Mouse (Mus musculus): Measurements from ENCODE around the gene Elk3.
A peak's percentile ranks its signal among the peaks of the same experiment; 100 is the strongest.
"Not testable (repeated sequence)": the region's sequence is repeated elsewhere in the genome, so short reads cannot be mapped to it uniquely, and the experiment has no call there.

Elk3 gene

GRCm38 (mm10) chr10:93310721-93311411 lies at the start of gene Elk3:
Gene Elk3 (minus strand): TSS chr10:93311135.
- DNase-seq (ENCODE audit: low spot score): peak; percentile 72

- no peak for DNase-seq (ENCODE audit: low spot score)
Measured at GRCm38 (mm10) chr10:93360623-93361022, 49.7 kb upstream of the Elk3 start.

- DNase-seq (ENCODE audit: low spot score): not testable (repeated sequence)
Measured at GRCm38 (mm10) chr10:93360190-93360589, 49.3 kb upstream of the Elk3 start.

GRCm38 (mm10) chr10:93359339-93359863 lies 48.5 kb upstream of the Elk3 start:
- DNase-seq (ENCODE audit: low spot score): no peak

GRCm38 (mm10) chr10:93358878-93359277 lies 47.9 kb upstream of the Elk3 start:
- DNase-seq (ENCODE audit: low spot score): no peak

GRCm38 (mm10) chr10:93357162-93357561 lies 46.2 kb upstream of the Elk3 start:
- no peak for DNase-seq (ENCODE audit: low spot score)

- no peak for DNase-seq (ENCODE audit: low spot score)
Measured at GRCm38 (mm10) chr10:93356122-93356521, 45.2 kb upstream of the Elk3 start.

GRCm38 (mm10) chr10:93355276-93355927 lies 44.5 kb upstream of the Elk3 start:
- peak; percentile 70 for DNase-seq (ENCODE audit: low spot score)

GRCm38 (mm10) chr10:93353545-93354326 lies 42.8 kb upstream of the Elk3 start:
- no peak for DNase-seq (ENCODE audit: low spot score)

- no peak for DNase-seq (ENCODE audit: low spot score)
Measured at GRCm38 (mm10) chr10:93347918-93348505, 37.1 kb upstream of the Elk3 start.

GRCm38 (mm10) chr10:93347387-93347786 lies 36.5 kb upstream of the Elk3 start:
- no peak for DNase-seq (ENCODE audit: low spot score)

- DNase-seq (ENCODE audit: low spot score): no peak
Measured at GRCm38 (mm10) chr10:93346208-93346936, 35.4 kb upstream of the Elk3 start.

GRCm38 (mm10) chr10:93345497-93345896 lies 34.6 kb upstream of the Elk3 start:
- DNase-seq (ENCODE audit: low spot score): no peak

- no peak for DNase-seq (ENCODE audit: low spot score)
Measured at GRCm38 (mm10) chr10:93343469-93343868, 32.5 kb upstream of the Elk3 start.

GRCm38 (mm10) chr10:93342986-93343385 lies 32.1 kb upstream of the Elk3 start:
- no peak for DNase-seq (ENCODE audit: low spot score)

- no peak for DNase-seq (ENCODE audit: low spot score)
Measured at GRCm38 (mm10) chr10:93338526-93338925, 27.6 kb upstream of the Elk3 start.

- no peak for DNase-seq (ENCODE audit: low spot score)
Measured at GRCm38 (mm10) chr10:93336462-93336931, 25.6 kb upstream of the Elk3 start.

- no peak for DNase-seq (ENCODE audit: low spot score)
Measured at GRCm38 (mm10) chr10:93335828-93336461, 25.0 kb upstream of the Elk3 start.

- no peak for DNase-seq (ENCODE audit: low spot score)
Measured at GRCm38 (mm10) chr10:93335001-93335400, 24.1 kb upstream of the Elk3 start.

- DNase-seq (ENCODE audit: low spot score): no peak
Measured at GRCm38 (mm10) chr10:93333239-93333638, 22.3 kb upstream of the Elk3 start.

- no peak for DNase-seq (ENCODE audit: low spot score)
Measured at GRCm38 (mm10) chr10:93332261-93332809, 21.4 kb upstream of the Elk3 start.
